Mouse (Mus musculus): ENCODE results near the gene Sobp.

Sobp gene

DNA sequence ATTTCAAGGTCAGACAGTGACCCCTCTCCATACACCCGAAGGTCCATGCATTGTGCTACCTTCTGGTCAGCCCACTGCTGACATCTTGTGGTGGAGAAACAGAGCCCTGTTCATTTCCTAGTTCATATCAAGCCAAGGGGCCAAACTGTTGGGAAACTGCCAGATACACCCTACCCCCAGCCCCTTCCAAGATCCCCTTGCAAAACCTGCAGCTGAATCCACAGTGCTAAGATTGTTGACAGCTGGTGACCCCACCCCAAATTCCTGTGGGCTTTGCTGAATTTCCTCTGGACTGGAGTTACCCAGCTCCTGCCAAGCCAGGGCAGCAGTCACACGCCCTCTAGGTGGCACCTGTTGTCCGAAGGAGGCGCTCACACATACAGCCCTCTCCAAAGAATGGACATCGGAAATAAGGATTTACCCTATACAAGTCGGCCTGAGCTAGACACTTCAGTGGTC lies 186.7 kb downstream of the Sobp start:
- DNase-seq, result peak; percentile 56 to 69

DNA sequence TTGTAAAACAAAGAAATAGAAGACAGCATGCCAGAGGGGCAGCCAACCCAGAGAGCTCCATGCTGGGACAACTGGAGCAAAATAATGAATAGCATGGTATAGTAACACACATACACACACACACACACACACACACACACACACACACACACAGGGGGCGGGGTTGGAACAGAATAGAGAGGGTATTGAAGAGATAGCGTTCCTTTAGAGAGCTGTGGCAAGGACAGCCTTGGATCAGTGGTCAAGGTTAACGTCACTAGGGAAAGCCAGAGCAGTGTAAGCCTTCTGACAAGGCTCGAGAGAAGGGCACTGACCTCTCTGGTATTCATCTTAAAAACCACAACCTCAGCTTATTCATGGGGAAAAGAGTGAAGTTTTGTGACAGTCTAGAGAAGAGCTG lies 189.4 kb downstream of the Sobp start:
- DNase-seq, result no peak

DNA sequence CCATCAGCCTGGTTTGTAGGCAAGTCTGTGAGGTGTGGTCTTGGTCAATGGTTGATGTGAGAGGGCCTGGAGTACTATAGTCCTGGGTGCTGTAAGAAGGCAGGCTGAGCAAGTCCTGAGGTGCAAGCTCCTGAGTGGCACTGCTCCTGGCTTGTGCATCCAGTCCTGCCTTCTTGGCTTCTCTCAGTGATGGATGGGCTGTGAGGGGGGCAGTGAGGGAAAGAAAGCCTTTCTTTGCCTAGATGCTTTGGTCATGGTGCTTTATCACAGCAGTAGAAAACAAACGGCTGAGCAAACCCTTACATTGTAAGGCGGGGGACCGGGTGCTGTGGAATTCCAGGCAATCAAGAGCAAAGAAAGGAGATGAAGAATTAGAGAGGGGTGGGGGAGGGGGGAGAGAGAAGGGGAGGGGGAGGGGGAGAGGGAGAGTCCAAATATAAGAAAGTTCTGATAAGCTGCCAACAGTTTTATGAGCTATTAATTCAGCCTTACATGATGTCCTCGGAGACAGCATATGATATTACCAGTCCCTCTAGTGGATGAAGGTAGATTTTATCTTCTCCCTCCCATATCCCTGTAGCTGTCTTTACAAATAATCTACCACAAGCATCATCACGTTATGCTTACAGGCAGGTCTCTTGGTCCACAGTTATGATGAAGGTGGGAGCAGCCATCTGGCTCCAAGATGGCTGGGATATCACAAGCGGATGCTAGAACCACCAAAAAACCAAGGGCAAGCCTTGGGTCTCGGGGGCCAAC lies 193.2 kb downstream of the Sobp start:
- DNase-seq, result no peak

DNA sequence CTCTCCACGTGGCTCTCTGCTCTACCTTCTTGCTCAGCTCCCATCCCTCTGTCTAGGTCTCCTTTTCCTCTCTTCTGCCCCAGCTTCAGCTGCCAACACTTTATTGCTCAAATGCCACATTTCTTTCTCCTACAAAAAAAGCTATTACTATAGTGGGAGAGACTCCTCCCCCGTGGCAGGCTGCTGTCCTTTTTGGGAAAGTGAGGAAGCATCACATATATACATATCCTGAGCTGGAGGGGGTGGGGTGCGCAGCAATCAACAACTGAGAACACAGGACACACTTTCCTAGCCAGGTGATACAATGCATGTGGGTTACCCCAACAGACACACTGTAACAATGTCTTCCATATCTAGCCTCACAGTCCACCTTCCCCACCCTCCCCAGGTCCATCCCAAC lies 196.0 kb downstream of the Sobp start:
- no peak for DNase-seq

DNA sequence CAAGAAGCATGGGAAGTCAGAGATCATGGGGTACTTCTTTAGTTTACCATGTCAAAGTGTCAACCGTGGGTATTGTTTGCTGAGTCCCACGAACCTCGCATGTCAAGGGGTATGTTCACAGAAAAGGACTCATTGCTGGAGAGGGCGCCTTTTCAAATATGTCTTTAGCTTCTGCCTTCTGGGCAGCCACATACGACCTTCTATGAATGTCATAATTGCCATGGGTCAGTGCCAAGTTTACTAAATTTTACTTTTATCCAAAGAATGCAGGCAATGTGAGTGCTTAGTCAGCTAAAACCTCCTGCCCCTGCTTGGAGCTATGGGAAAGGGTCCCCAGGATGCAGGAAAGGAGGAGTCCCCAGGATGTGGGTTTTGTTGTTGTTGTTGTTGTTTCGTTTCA lies 197.8 kb downstream of the Sobp start:
- DNase-seq, result no peak

DNA sequence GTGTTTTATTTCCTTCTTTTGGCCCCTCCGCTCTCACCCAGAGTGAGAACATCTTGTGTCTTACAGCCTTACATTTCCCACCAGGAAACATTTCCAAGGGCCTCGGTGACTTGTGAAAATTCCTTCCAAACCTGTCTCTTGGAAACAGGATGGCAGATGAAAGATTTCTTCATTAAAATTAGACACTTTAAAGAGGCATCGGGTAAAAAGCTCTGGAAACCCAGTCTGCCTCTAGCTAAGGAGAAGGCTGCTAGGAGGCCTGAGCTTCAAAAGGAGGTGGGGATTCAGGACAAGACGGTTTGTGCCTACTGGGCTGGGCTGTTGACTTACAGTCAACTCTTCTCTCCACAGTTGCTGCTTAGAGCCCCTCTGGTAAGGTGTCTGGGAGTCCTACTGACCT lies 200.8 kb downstream of the Sobp start:
- DNase-seq, result no peak

DNA sequence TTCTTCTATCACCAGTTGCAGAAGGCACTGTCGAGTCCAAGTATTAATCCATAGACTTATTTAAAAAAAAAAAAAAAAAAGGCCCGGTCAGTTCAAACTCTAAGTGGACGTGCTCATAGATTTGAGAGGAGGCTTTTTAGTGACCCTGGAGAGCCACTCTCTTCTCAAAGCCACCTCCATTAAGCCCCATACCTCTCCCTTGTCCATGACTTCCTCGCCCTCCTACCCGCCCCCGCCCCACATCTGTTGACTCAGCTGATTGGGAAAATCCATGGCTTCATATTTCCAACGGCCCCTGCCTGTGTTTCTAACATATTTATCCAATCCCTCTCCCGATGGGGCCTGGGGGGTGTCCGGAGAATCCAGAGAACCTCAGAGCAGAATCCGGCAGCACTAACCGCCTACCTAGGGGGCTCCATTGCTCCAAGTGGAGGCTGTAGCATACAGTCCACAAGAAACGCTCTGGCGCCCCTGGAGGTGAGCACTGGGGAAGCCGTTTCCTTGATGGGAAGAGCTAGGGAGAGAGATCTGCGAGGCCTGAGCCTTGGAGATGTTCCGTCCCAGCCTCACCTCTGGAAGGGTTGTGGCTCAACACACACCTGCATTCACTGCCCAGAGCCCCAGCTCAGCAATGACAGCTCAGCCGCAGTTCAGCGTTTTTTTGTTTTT lies 201.7 kb downstream of the Sobp start:
- peak; percentile 80 to 82 for DNase-seq

DNA sequence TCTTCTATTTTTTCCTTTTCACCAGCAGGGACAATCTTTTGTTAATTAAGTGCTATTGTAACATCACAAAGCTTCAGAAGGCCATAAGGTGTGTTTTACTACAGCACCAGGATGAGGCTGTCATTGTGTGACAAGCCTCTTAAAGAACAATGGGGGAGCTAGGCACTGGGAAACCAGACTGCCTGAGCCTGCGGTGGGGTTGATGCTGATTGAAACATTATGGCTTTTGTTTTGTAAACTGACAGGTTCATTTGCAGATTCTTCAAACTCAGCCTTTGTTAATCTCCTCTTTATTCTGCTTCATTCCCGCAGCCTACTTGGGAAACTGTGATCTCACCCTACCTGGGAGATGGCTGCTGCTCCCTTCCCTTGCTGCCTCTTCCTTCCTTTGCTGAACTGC lies 206.0 kb downstream of the Sobp start:
- no peak for DNase-seq

DNA sequence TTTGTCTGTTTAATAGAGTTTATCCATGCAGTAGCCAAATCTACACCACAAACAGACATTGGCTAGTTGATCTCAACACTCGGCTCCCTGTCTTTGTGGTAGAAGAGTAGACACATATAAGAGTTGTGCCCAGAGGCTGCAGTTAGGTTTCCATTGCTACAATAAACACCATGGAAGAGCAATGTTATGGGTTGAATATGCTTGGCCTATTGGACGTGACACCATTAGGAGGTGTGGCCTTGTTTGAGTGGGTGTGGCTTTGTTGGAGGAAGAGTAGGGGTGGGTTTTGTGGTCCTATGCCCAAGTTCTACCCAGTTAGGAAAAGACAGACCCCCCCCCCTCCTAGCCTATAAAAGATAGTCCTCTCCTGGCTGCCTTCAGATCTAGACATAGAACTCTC lies 211.3 kb downstream of the Sobp start:
- no peak for DNase-seq

DNA sequence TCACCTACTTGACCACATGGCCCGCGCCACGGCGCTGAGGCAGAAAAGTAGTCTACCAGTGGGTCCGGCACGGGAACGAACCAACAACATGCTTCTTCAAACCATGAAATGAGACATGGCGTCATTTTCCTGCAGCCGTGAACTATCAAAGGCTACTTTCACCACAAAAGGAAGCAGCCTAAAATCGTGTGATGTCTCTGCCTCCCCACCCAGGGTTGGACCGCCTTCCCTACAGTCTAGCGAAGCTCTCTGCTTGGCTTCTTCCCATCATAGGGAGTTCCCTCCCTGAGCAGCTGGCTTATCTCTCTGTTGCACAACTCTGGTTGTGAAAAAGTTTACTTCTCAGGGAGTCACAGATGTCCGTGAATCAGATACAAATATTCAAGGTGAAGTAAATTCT lies 211.7 kb downstream of the Sobp start:
- peak; percentile 13 to 52 for DNase-seq

DNA sequence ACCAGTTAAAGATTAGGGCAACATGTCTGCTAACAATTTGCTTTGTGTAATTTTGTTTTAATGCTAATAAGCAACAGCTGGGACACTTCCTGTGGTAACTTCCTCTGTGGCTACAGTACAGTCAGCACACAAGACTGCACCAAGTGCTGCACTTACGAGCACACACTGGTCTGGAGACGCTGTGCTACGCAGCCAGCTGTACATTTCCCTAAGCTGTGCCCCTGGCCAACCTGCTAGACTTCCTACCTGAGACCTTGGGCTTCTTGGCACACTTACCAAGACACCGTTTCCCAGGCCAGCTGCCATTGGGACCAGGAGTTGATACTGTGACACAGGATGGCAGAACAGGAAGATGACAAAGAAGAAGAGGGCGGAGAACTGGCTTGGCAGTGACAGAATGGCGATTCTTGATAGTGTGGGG lies 212.1 kb downstream of the Sobp start:
- no peak for DNase-seq

DNA sequence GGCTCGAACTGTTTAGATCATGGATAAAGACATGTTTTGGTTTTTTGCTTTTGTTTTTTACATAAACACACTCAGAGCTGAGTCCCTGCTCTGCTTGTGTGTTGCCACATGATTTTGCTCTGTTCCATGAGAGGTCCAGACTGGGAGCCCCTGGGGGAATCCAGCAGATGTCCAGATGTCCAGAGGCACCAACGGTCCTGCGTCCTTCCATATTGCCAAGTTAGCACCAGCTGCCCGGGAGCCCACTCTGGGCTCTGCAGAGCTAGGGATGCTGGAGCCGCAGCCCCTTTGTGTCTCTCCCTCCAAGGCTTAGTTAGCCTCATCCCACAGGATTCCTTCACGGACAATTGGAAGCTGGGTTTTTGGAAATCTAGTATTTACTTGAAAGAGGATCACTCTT lies 212.6 kb downstream of the Sobp start:
- no peak for DNase-seq

DNA sequence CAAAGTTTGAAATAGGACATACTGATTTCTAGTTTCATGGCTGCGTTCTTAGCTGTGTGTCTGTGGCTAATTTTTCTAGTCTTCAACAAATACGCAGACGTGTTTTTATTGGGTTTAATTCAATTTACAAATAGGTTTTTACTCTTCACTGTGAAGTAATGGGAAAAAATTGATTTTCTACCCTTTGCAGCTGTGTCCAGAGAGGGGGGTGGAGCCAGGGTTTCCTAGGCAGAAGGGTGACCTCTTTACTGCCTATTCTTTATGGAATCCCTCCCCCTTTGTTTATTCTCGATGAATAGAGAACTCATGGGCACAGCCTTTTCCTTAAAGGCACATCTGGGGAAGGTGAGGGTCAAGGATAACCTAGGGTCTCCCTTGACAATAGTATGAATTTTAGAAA lies 215.6 kb downstream of the Sobp start:
- DNase-seq, result no peak

DNA sequence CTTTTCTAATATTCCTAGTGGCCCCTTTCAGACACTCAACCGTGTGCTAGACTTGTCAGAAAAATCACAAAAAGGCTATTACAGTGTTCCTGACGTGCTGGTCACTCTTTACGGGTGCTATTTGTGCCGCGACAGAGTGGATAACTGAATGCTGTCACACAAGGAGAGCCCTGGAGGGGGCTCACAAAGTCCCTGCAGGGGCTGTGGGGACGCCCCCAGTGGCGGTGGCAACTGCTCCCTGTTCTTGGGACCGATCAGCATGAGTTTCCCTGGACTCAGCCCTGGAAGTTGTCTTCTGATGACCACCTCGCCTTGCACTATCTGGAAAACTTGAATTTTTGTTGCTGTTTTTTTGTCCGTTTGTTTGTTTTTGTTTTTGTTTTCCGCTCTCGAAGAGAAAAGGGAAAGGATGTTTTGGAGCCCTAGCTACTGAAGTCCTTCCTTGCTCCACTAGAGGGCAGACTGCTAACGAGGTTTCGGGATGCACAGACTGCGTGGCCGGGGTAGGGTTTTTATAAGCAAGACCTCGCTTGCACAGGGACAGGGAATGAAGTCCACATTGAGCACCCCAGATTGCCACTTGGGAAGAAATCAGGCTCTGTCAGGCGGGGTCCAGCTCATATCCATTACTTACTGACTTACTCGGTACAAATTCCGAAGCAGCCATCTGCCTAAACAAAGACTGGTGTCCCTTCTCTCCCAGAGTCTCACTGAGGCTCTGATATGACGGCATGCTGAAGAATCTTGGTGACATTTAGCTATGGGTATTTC lies 216.3 kb downstream of the Sobp start:
- peak; percentile 62 to 81 for DNase-seq

DNA sequence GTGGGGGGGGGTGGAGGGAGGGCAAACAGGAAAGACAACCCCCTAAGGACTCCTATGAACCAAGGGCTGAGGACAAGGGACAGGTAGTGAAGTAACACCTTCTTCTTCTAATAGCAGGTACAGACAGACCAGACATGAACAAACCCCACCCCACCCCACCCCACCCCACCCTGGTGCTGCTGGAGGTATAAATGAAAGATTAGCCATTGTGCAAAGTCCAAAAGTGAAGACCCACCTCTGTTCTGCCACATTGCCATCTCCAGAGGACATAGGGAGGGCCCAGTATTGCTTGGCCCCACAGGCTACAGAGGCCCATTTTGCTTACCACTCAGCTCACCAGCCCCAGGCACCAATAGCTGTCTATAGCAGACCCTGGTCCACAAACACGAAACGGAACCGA lies 219.1 kb downstream of the Sobp start:
- DNase-seq, result no peak

DNA sequence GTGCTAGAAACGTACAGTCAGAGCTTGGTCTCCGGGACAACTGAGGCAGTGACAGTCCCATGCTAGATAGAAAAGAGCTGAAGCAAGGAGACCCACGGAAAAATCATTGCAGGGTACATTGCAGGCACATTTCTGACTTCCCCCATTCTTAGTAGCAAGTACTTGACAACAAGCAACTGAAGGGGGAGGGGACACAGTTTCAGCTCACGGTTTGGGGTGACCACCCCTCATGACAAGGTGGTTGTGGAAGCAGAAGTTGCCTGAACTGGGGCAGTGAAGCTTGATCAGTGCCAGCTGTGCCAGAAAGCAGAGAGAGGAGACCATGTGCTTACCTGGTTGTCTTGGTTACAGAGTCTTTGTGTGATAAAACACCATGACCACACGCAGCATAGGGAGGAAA lies 220.7 kb downstream of the Sobp start:
- DNase-seq, result no peak

Data from kidney, postnatal 25 days (tissue).